Mouse (Mus musculus) MN1 (cell line): Measurements from ENCODE around the gene Dync1i1.

Experiments
- DNase-seq: peaks from one replicate; pipeline ENCODE4 v3.0.0-alpha.2; 2016; ENCODE audit warnings: low spot score

Dync1i1 gene

GRCm38 (mm10) chr6:5969613-5970012 lies 244.2 kb downstream of the Dync1i1 start:
- DNase-seq = no peak

- DNase-seq = no peak
These were observed 250.8 kb downstream of the Dync1i1 start for GRCm38 (mm10) chr6:5976241-5976640.

- DNase-seq = no peak
These were observed 251.9 kb downstream of the Dync1i1 start for GRCm38 (mm10) chr6:5977238-5977920.

GRCm38 (mm10) chr6:5991243-5991642 lies 265.8 kb downstream of the Dync1i1 start:
- DNase-seq = no peak

GRCm38 (mm10) chr6:5991817-5992755 lies 266.6 kb downstream of the Dync1i1 start:
- DNase-seq = no peak

- DNase-seq = no peak
These were observed 267.6 kb downstream of the Dync1i1 start for GRCm38 (mm10) chr6:5993056-5993455.

- DNase-seq = no peak
These were observed 272.1 kb downstream of the Dync1i1 start for GRCm38 (mm10) chr6:5997535-5997934.

GRCm38 (mm10) chr6:6002061-6002460 lies 276.6 kb downstream of the Dync1i1 start:
- no peak for DNase-seq

GRCm38 (mm10) chr6:6004756-6005485 lies 279.5 kb downstream of the Dync1i1 start:
- no peak for DNase-seq

- peak; percentile 8 for DNase-seq
These were observed 280.5 kb downstream of the Dync1i1 start for GRCm38 (mm10) chr6:6005762-6006431.

GRCm38 (mm10) chr6:6011364-6011763 lies 285.9 kb downstream of the Dync1i1 start:
- no peak for DNase-seq

- no peak for DNase-seq
These were observed 290.2 kb downstream of the Dync1i1 start for GRCm38 (mm10) chr6:6015616-6016015.

GRCm38 (mm10) chr6:6016931-6017330 lies 291.5 kb downstream of the Dync1i1 start:
- DNase-seq = no peak

- no peak for DNase-seq
These were observed 298.5 kb downstream of the Dync1i1 start for GRCm38 (mm10) chr6:6023976-6024375.

GRCm38 (mm10) chr6:6027664-6028063 lies 302.2 kb downstream of the Dync1i1 start:
- no peak for DNase-seq

- no peak for DNase-seq
These were observed 313.5 kb downstream of the Dync1i1 start for GRCm38 (mm10) chr6:6038773-6039550.

- no peak for DNase-seq
These were observed 321.4 kb downstream of the Dync1i1 start for GRCm38 (mm10) chr6:6046729-6047424.

- DNase-seq = no peak
These were observed 327.3 kb downstream of the Dync1i1 start for GRCm38 (mm10) chr6:6052696-6053095.

- no peak for DNase-seq
These were observed 328.5 kb downstream of the Dync1i1 start for GRCm38 (mm10) chr6:6053946-6054345.

- DNase-seq = no peak
These were observed 333.1 kb downstream of the Dync1i1 start for GRCm38 (mm10) chr6:6058548-6058947.
